Mouse (Mus musculus) erythroid progenitor cell, adult 5-6 weeks (primary cell): Measurements from ENCODE around the gene Ilf3. TPM values are rescaled to one million over a fixed set of nuclear protein-coding genes. Genes with fewer than 3 reads are reported as not detected.
A peak's percentile ranks its signal among the peaks of the same experiment; 100 is the strongest.

ENCODE experiments used
- ATAC-seq: replicated peaks from 2 replicates; pipeline ENCODE4 v1.8.0; 2016; ENCODE audit warnings: moderate number of reproducible peaks, mild to moderate bottlenecking, moderate TSS enrichment, inconsistent platforms; ENCODE audit not compliant: poor library complexity, low FRiP score, severe bottlenecking
- total RNA-seq, 2 experiments: library from RNA; stranded (forward) in 1 of 2; stranded (reverse) in 1 of 2; fragments of 150-400 nt in 1 of 2; fragments of 186-747, 209-891 nt in 1 of 2; gene quantifications; 2 replicates each; pipeline versions ENCODE4 v1.2.3 to v1.2.4; 2015 to 2017; ENCODE audit warnings: low replicate concordance in 2 of 2

Gene Ilf3
- total RNA-seq, 2 experiments from 2014 or later: 32.8 to 34.8 TPM

DNA sequence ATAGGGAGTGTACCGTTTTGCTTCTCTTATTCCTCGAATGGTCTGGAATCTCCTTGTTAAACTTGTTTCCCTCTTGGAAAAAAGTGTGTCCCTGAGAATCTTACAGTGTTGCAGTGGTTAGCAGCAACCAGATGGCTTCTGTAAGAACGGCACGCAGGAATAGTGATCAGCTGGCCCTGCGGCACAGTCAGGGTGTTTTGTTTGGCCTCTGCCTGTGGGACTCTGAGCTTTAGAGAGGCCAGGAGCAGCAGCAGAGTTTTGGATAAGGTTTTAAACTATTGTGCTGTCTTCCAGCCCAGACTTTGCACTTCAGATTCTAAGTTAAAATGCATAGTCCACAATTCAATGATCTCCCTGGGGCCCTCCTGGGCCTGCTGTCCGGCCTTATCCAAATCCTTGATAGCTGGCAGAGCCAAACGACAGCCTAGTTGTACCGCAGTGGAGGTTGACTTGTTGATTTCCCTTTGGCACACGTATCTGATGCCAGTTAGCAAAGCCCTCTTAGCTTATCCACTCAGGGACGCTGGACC, 25.0 kb downstream of the Ilf3 start:
- ATAC-seq: no peak

DNA sequence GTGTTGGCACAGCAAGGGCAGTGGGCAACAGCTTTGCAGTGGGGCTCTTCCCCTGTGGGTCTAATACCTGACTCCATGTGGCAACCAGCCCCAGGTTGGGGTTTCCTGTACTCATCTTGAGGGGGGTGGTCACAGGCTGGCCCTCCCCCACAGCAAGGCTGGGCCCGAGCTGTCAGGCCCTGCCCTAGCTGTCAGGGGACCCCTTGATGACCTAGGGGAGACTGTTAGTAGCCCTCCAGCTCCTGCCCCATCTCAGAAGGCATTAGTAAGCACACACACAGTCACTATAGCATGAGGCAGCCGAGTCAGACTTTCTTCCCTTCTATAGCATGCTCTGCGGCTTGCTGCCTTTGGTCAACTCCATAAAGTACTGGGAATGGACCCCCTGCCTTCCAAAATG, 28.0 kb downstream of the Ilf3 start:
- no peak for ATAC-seq

DNA sequence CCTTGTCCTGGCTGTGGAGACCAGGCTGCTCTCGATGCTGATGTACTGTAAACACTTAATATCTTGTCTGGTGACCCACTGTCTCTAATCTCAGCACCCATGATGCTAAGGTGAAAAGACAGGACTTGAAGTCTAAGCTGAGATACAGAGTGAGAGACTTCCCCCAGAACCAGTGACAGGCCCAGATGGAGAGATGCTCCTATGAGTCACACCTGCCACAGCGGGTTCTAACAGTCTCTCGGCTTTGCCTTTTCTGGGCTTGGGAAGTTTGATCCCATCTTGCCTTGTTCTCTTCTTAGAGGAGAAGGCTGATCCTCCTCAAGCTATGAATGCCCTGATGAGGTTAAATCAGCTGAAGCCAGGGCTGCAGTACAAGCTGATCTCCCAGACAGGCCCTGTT, 29.5 kb downstream of the Ilf3 start:
- no peak for ATAC-seq

DNA sequence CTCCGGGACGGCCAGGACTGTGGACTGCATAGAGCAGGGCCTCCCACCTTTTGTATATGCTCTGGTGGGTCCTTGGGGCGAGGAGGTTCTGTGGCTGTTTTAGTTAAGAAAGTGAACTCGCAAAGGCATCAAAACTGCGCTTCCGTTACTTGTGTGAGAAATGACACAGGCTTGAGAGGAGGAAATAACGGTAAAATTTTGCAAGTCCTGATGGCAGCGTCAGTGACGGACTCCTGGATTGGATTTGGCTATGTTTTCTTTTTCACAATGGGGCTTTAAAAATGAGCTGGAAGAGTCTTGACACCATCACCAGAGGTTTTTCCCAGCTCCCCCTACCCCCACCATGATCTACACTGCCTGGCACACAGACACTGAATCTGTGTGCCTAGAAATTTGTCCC, 33.4 kb downstream of the Ilf3 start:
- ATAC-seq: no peak

DNA sequence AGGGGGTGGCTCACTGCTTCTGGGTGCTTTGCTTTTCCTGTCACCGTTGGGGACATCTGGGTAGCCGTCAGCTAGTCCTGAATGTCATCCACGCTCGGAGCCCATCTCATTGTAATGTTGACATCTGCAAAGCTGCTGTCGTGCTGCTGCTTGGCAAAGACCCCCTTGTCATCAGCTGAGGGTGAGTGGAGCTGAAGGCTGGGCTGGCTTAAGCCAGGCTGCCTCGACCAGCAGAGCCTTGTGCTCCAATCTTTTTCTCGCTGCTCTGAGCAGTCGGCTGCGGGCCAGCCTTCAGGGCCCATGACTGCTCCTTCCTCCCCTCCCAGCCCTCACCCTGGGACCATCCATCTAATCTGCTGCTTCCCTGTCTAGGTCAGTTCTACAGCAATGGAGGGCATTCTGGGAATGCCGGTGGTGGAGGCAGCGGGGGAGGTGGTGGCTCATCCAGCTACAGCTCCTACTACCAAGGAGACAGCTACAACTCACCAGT, 35.1 kb downstream of the Ilf3 start:
- no peak for ATAC-seq

DNA sequence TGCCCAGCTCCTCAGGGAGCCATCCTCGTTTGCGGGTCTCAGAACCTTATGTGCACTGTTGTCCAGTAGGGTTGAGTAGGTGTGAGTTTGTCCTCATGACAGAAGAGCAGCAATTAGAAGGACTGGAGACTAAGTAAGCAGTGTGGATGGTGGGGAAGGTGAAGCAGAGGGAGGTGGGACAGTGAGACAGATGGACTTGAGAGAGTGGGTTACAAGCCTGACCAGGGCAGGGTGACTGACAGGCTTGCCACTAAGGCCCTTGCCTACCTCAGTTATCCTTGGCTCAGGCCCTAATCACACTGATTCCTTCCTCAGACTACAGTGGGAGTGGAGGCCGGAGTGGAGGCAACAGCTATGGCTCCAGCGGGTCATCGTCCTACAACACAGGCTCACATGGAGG, 36.1 kb downstream of the Ilf3 start:
- ATAC-seq: no peak

DNA sequence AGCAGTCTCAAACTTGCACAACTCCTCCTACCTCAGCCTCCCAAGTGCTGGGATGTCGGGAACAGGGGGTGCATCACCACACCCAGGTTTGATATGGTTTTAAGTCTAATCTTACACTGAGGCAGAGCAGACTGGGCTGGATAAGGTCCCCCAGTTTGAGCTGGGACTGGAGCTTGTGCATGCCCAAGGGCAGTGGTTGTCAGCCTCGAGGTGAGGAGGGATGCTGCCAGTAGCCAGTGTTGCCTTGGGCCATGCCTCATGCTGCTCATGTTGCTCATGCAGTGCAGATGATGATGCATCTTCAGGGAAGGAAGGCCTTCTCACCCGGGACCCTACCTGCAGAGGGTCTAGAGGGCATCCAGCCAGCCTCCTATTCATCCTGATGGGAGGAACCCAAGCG, 37.9 kb downstream of the Ilf3 start:
- no peak for ATAC-seq

DNA sequence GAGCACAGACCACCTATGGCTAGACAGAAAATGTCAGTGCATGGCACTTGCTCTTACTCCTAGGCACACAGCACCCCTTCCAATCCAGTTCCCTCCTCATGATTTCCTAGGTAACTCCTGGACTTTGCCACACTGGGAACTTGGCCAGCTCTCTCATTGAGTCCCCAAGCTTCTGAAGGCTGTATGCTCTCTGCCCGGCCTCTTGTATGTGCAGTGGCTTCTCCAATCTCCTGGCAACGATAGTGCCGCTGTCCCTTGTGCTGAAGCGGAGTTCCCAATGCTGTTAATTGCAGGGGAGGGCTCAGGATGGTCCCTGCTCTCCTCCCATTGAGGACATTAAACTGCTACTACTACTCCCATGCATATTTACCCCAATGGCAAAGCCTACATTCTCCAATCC, 40.3 kb downstream of the Ilf3 start:
- ATAC-seq: no peak

DNA sequence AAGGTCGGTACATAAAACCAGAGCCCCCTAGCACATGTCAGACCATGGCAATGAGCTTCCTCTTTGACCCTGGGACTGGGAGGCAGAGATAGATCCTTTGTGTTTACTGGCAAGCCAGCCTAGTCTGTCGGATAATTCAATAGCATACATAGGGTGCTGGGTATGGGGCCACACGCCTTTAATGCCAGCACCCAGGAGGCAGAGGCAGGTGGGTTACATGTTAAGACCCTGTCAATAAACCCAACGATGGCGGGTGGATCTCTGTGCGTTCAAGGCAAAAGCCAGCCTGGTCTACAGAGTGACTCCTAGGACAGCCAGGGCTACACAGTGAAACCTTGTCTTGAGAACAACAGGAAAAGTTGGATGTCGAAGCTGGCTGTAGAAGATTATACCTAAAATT, 41.0 kb downstream of the Ilf3 start:
- ATAC-seq: no peak

DNA sequence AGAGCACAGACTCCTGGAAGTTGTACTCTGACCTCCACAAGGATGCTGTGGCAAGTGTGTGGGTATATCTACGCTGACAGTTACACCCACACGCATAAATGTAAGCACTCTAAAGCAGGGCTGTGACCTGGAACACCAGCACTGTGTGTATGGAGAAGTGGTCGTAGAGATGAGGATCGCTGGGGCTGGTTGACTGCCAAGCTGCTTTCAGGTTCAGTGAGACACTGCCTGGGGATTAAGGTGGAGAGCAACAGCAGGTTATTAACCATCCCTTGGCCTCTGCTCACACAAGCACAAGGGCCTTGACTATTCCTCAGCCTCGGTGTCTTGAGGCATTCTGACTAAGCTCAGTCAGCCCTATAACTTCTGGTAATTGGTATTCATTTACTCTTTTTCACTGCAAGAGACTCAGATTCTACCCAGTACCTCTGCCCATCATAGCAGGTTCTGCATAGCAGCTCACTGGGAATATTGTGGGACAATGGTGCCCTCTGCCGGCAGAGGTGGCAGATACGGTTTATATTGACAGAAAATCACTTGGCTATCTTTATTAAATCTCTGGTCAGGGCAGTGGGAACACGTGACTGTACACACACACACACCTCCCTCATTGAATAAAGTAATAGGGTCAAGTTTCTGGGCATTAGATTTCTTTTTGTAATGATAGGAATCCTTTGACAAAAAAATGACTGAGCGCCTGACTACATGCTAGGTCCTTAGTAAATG, 42.1 kb downstream of the Ilf3 start:
- peak; percentile 50 for ATAC-seq

DNA sequence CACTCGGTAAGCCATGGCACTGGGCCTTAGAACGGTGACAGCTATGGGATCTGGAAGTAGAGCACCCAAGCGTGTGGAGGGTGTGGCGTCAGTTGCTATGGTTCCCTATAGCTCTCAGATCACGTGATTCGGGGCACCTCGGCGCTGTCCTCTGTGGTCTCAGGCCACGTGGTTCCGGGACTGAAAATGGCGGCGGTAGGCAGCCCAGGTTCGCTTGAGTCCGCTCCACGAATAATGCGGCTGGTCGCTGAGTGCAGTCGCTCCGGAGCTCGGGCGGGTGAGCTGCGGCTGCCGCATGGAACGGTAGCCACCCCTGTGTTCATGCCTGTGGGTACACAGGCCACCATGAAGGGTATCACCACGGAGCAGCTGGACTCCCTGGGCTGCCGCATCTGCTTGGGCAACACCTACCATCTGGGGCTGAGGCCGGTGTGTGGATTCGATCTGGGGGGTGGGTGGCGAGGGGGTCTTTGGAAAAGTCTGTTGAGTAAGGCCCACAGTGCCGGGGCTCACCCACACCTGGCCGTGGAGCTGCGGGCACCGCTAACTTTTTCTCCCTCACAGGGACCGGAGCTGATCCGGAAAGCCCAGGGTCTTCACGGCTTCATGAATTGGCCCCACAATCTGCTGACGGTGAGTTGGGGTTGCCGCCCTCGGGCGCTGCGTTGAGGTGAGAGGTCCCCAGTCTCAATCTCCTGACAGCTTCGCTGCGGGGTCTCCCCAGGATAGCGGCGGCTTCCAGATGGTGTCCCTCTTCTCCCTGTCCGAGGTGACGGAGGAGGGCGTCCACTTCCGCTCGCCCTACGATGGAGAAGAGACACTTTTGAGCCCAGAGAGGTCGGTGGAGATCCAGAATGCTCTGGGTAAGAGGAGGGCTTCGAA, 44.2 kb downstream of the Ilf3 start, which contains the start of gene Qtrt1:
Qtrt1 (plus strand) TSS at position 169 of the 882 bp plus-strand sequence.
- peak; percentile 94 for ATAC-seq

DNA sequence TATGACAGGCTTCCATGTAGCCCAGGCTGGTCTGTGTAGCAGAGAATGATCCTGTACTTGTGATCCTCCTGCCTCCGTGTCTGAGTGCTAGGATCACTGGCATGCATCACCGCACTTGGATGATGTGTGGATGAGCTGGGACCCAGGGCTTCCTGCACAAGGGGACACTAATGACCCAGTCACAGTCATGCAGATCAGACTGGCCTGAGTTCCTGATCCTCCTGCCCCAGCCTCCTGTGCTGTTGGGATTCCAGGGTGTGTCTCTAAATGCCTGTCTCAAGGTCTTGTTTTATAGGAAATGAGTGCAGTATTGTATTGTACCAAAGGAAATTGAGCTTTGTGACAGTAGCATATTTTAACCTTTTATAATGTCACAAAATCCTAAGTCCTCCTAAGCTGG, 50.2 kb downstream of the Ilf3 start:
- ATAC-seq: no peak

DNA sequence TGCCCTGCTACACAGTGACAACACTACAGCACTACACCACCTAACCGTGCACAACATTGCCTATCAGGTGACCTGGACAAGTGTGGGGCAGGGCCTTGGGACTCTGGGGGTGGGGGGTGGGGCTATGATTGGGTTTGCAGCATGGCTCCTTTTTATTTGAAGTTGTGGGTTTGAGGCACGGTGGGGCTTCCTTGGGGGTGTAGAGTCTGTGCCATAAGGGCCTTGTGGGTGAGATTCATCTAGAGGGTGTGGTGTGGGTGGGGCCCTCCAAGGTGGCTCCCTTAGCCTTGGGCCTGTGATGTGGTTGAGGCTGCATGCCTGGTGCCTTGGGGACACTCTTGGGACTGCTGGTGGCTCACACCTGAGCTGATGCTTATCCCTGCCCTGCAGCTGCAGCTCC, 52.0 kb downstream of the Ilf3 start:
- ATAC-seq: no peak

DNA sequence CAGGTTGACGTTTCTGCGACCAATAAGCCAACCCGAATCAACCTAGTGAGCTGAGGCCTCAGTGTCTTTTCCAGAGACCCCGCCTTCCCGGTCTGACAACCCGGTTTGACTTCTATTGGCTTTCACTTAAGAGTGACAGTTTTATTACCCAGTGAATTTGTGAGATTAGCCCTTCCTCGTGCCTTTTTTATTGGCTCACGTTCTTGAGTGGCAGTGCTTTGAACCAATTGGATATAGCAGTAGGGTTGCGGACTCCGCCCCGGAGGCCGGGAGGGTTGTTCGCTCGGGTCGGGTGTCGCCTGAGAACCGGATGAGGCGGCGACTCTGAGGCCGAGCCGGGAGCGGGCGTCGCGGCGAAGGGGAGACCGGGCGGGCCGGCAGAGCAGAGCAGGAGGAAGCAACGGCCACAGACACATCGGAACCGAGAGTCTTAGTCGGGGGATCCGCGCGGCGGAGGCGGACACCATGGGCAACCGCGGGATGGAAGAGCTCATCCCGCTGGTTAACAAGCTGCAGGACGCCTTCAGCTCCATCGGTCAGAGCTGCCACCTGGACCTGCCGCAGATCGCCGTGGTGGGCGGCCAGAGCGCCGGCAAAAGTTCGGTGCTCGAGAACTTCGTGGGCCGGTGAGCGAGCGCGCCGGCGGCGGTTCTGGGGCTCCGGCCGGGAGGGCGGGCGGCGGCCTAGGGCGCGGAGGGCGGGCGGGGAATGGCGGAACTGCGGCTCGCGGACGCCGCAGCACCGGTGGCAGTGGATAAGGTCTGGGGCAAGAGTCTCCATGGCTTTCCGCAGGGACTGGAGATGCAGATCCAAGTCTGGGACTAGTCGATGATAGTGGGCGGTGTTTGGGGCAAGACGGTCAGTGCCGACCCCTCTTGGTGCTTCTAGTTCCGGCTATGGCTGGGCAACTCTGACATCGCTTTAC, 57.2 kb downstream of the Ilf3 start, which contains the start of gene Dnm2:
Dnm2 (plus strand) TSS at position 278 of the 925 bp plus-strand sequence.
- peak; percentile 93 for ATAC-seq

DNA sequence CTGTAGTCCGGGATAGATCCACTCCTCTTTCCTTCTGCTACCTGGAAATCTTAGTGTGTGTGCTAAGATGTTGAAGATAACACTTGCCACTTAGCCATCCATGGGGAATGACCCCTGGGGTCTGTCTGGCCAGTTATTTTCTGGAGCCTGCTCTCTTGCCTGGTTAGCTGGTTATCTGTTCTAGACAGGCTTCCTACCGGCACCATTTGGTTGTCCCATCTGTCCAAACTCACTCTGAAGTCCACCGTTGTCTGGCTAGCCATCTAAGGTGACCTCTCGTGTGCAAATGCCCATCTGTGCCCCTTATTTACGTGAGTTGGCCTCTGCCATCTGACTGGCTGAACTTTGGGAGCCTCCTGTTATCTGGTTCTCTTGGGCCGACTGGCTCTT, 57.9 kb downstream of the Ilf3 start:
- peak; percentile 48 for ATAC-seq

DNA sequence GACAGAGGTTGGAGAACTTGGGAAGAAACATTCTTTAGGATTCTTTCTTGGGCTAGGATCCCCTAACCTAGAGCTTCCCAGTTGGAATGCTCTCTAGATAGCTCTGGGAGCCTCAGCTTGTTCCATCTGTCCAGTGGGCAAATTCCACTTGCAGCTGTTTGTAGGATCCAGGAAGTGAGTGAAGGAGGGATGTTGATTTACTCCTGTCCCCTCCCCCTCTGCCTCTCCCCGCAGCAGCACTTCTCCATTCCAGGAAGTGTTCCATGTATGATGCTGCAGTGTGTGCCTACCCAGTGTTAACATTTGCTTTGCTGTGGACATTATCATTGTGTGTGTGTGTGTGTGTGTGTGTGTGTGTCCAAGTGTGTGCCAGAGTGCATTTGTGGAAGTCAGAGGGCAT, 58.3 kb downstream of the Ilf3 start:
- no peak for ATAC-seq

DNA sequence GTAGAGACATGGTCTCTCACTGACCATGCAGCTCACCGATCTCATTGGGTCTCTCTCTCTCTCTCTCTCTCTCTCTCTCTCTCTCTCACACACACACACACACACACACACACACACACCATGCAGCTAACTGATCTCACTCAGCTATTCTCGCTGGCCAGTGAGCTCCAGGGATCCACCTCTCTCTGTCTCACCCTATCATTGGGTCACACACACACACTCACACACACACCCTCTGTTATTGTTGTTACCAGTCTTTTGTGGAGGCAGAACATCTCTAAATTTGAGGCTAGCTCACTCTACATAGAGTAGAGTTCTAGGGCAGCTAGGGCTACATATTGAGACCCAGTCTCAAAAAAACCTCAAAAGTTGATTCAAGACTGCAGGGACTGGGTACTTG, 58.9 kb downstream of the Ilf3 start:
- no peak for ATAC-seq

DNA sequence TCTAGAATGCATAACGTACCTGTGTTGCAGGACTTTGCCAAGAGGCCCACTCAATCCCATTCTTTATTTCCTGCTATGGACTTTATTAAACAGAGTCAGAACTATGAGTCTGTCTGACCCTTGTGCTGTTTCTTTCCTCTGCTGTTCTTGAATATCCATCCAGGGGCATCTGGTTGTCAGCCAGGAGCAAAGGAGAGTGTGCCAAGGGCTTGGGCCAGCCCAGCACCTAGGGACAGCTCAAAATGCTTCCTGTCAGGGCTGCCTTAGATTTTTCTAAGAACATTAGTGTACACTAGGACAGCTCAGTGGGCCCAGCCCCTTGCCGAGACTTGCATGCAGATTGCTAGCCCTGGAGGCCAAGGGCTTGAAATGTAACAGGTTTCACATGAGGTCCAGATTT, 60.1 kb downstream of the Ilf3 start:
- ATAC-seq: no peak

DNA sequence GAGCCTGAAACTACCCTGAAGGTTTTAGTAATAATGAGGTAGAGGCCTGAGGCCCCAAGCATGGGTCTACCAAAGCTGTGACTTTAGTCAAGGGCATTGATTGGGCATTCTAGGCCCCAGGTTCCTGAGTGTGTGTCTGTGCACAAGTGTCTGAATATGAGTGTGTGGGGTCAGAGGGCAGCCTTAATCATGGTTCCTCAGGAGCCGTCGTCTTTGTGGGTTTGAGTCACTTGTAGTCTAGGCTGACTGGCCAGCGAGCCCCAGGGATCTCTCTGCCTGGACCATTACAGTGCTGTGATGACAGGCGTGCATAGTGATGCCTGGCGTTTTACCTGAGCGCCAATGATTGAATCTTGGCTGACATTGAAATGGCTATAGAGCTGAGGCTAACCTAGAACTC, 60.5 kb downstream of the Ilf3 start:
- ATAC-seq: no peak

DNA sequence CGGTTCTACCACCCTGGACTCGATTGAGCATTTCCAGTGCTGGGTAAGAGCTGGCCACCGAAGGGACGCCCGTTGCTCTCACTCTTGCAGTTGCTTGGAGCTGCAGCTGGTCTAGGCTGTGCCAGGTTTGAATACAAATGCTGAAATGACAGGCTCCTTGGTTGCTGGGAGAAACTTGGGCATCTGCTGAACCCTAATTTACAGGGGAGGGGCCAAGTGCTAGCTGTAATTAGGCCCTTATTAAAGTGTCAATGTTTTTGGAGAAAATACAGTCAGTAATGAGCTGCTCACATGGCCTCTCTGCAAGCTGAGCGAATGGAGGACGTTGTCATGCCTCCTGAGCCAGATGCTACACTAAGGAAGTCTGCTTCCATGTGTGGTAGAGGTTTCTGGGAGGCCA, 63.1 kb downstream of the Ilf3 start:
- no peak for ATAC-seq
